Mouse (Mus musculus): ENCODE measurements around the gene Tspan5. TPM values are rescaled to one million over a fixed set of nuclear protein-coding genes. Genes with fewer than 3 reads are reported as not detected.

Gene Tspan5
- polyA plus RNA-seq, 1 experiment from 2014 or later: 7.4 TPM

DNA sequence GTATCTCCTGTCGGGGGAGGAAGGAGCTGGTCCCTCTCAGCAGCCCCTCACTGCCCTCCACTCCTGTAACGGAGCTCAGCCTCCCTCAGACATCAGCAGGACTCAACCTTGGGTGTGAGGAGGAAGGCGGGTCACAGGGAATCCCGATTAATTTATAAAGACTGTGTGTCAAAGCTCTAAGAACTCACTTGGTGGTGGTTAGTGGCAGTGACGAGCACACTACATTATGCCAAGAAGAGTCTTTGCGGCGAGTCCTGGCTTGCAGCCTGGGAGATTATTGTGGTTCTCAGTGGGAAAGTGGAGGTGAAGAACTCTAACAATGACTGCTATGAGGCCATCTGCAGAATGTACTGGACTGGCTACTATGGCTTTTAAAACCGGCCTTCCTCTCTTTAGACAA is 184.2 kb downstream of the Tspan5 start:
- no peaks in the 10 kb centered on the region for H3K27me3 ChIP-seq (replicated peaks; ENCODE audit: control insufficient read depth, insufficient read depth, low read length)
- no peak overlapping the region for H3K4me2 ChIP-seq (replicated peaks; ENCODE audit: low read depth)
- H3K36me3 ChIP-seq (ENCODE audit: control insufficient read depth, insufficient read depth): peaks cover 27% of the 10 kb centered on the region
- ATAC-seq: no peak
- no peak overlapping the region for H3K27ac ChIP-seq (ENCODE audit: low read depth, low read length)
- H3K4me1 ChIP-seq (replicated peaks; ENCODE audit: control insufficient read depth, insufficient read depth, low read length): no peaks in the 10 kb centered on the region
- no peak overlapping the region for H3K9ac ChIP-seq (ENCODE audit: low read depth, low read length)
- no peaks in the 10 kb centered on the region for H3K9me3 ChIP-seq (ENCODE audit: control insufficient read depth)
- no peak overlapping the region for H3K4me3 ChIP-seq (ENCODE audit: low read depth, low read length)
- no peak for TF ChIP-seq CTCF (IDR thresholded peaks at IDR 0.05; ENCODE audit: low read depth)
- 90% methylated on average over 8 of the region's 8 CpGs for WGBS

DNA sequence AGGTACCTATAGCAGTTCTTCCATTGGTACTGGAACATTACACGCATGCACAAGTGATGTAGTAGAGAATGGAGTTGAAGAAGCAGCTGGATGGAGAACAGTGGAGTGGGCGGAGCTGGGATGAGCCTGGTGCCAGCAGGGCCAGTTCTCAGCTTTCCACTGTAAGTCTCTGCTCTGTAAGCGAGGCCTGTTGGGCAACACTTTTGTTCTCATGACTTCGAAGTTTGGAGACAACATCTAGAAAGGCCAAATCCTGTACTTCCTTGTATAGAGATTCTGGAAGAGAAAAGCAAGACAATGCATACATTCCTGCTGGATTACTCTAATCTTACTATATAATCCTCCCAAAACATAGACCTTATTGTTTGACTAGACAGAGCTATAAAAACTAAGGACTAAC is 185.4 kb downstream of the Tspan5 start:
- H3K9me3 ChIP-seq (ENCODE audit: control insufficient read depth): no peaks in the 10 kb centered on the region
- no peak overlapping the region for H3K27ac ChIP-seq (ENCODE audit: low read depth, low read length)
- no peak overlapping the region for H3K4me2 ChIP-seq (replicated peaks; ENCODE audit: low read depth)
- H3K36me3 ChIP-seq (ENCODE audit: control insufficient read depth, insufficient read depth): peaks cover 27% of the 10 kb centered on the region
- no peak overlapping the region for H3K4me3 ChIP-seq (ENCODE audit: low read depth, low read length)
- no peaks in the 10 kb centered on the region for H3K27me3 ChIP-seq (replicated peaks; ENCODE audit: control insufficient read depth, insufficient read depth, low read length)
- no peaks in the 10 kb centered on the region for H3K4me1 ChIP-seq (replicated peaks; ENCODE audit: control insufficient read depth, insufficient read depth, low read length)
- ATAC-seq: no peak
- TF ChIP-seq CTCF (IDR thresholded peaks at IDR 0.05; ENCODE audit: low read depth): no peak
- no peak overlapping the region for H3K9ac ChIP-seq (ENCODE audit: low read depth, low read length)
- WGBS: 95% methylated on average over 4 of the region's 4 CpGs

DNA sequence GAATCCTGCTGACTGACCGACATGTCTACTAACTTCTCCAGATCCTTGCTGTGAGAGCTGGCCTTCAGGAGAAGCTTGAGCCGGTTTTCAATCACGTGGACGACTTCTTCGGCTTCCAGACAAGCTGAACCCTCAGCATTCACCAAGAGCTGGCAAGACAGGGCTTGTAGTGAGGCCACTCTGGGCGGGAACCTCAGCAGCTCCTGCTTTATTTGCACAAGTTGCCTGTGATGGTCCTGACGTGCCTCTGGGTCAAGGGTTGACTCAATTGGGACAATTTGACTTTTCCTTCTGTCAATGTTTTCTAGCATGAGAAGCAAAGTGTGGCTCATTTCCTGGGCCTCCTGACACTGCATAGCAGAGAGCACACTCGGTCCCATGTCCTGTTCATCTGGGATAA is 194.8 kb downstream of the Tspan5 start:
- no peak overlapping the region for H3K4me2 ChIP-seq (replicated peaks; ENCODE audit: low read depth)
- WGBS: 76% methylated on average over 8 of the region's 8 CpGs
- no peak for TF ChIP-seq CTCF (IDR thresholded peaks at IDR 0.05; ENCODE audit: low read depth)
- H3K4me3 ChIP-seq (ENCODE audit: low read depth, low read length): no peak overlapping the region
- H3K27ac ChIP-seq (ENCODE audit: low read depth, low read length): no peak overlapping the region
- ATAC-seq: no peak
- H3K9ac ChIP-seq (ENCODE audit: low read depth, low read length): no peak overlapping the region
- no peaks in the 10 kb centered on the region for H3K9me3 ChIP-seq (ENCODE audit: control insufficient read depth)
- no peaks in the 10 kb centered on the region for H3K27me3 ChIP-seq (replicated peaks; ENCODE audit: control insufficient read depth, insufficient read depth, low read length)
- no peaks in the 10 kb centered on the region for H3K4me1 ChIP-seq (replicated peaks; ENCODE audit: control insufficient read depth, insufficient read depth, low read length)
- peaks cover 36% of the 10 kb centered on the region for H3K36me3 ChIP-seq (ENCODE audit: control insufficient read depth, insufficient read depth)

DNA sequence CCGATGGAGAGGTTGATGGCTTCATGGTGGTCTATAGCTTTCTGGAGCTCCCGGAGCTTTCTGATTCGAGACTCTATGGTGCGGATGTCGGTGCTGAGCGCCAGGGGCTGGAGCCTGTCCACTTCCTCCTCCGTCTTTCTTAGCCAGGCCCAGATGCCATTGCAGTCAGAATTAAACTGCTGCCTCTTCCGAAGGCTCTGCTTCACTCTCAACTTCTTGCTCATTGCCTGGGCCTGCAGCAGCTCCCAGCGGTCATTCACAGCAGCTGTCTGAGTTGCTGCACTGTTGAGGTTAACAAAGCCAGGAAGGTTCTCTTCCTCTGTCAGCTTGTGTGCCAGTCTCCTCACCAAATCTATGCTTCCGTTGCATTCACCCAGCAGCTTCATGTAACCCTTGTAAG is 195.2 kb downstream of the Tspan5 start:
- no peaks in the 10 kb centered on the region for H3K4me1 ChIP-seq (replicated peaks; ENCODE audit: control insufficient read depth, insufficient read depth, low read length)
- no peak overlapping the region for H3K9ac ChIP-seq (ENCODE audit: low read depth, low read length)
- WGBS: 96% methylated on average over 10 of the region's 10 CpGs
- H3K4me2 ChIP-seq (replicated peaks; ENCODE audit: low read depth): no peak overlapping the region
- no peak overlapping the region for H3K27ac ChIP-seq (ENCODE audit: low read depth, low read length)
- no peaks in the 10 kb centered on the region for H3K27me3 ChIP-seq (replicated peaks; ENCODE audit: control insufficient read depth, insufficient read depth, low read length)
- no peak overlapping the region for H3K4me3 ChIP-seq (ENCODE audit: low read depth, low read length)
- peaks cover 41% of the 10 kb centered on the region for H3K36me3 ChIP-seq (ENCODE audit: control insufficient read depth, insufficient read depth)
- no peaks in the 10 kb centered on the region for H3K9me3 ChIP-seq (ENCODE audit: control insufficient read depth)
- no peak for TF ChIP-seq CTCF (IDR thresholded peaks at IDR 0.05; ENCODE audit: low read depth)
- no peak for ATAC-seq

DNA sequence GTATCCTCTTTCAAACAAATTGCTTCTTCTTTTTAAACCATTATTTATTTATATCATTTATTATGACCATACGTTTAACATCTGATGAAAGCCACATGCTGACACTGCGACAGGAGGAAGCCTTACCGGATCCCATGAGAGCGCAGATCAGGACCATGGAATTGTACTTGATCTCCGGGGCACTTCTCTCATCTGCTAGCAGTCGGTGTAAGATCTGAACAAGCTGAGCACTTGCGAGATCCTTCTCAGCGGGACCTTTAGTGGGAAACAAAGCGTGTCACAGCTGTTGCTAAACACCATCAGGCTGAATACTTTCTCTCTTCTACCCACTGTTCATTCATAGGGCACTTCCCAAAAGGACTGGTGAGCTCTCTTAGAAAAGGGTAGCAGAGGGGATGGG is 199.6 kb downstream of the Tspan5 start:
- H3K4me3 ChIP-seq (ENCODE audit: low read depth, low read length): no peak overlapping the region
- H3K27me3 ChIP-seq (replicated peaks; ENCODE audit: control insufficient read depth, insufficient read depth, low read length): no peaks in the 10 kb centered on the region
- no peak for ATAC-seq
- no peak for TF ChIP-seq CTCF (IDR thresholded peaks at IDR 0.05; ENCODE audit: low read depth)
- H3K4me2 ChIP-seq (replicated peaks; ENCODE audit: low read depth): no peak overlapping the region
- H3K9ac ChIP-seq (ENCODE audit: low read depth, low read length): no peak overlapping the region
- H3K36me3 ChIP-seq (ENCODE audit: control insufficient read depth, insufficient read depth): peaks cover 48% of the 10 kb centered on the region
- WGBS: 75% methylated on average over 9 of the region's 9 CpGs
- no peaks in the 10 kb centered on the region for H3K9me3 ChIP-seq (ENCODE audit: control insufficient read depth)
- H3K27ac ChIP-seq (ENCODE audit: low read depth, low read length): no peak overlapping the region
- H3K4me1 ChIP-seq (replicated peaks; ENCODE audit: control insufficient read depth, insufficient read depth, low read length): no peaks in the 10 kb centered on the region

DNA sequence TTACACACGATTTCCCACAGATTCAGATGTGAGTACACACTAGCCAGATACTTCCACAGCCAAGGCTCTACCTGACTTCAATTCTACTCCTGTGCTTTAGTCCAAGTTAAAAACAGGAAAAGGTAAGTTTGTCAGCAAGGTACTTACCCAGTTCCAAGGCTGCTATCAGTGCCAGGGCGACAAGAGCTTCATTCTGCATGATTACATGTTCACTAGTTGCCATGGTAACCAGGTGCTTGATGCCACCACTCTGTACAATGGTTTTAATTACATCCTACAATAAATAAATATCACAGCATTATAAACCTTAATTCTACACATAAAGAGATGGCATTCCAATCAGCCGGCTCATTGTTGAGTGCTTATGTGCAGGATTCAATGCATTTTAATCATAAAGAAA is 203.5 kb downstream of the Tspan5 start:
- Histone ChIP-seq H3K4me1 (replicated peaks; ENCODE audit: control insufficient read depth, insufficient read depth, low read length) (no peaks in the 10 kb centered on the region), H3K9me3 (ENCODE audit: control insufficient read depth) (no peaks in the 10 kb centered on the region), H3K27me3 (replicated peaks; ENCODE audit: control insufficient read depth, insufficient read depth, low read length) (no peaks in the 10 kb centered on the region), H3K4me2 (replicated peaks; ENCODE audit: low read depth) (no peak overlapping the region), H3K27ac (ENCODE audit: low read depth, low read length) (no peak overlapping the region), H3K9ac (ENCODE audit: low read depth, low read length) (no peak overlapping the region), H3K36me3 (ENCODE audit: control insufficient read depth, insufficient read depth) (peaks cover 26% of the 10 kb centered on the region), H3K4me3 (ENCODE audit: low read depth, low read length) (no peak overlapping the region)
- no peak for ATAC-seq
- no peak for TF ChIP-seq CTCF (IDR thresholded peaks at IDR 0.05; ENCODE audit: low read depth)
- WGBS: 89% methylated on average over 3 of the region's 3 CpGs

DNA sequence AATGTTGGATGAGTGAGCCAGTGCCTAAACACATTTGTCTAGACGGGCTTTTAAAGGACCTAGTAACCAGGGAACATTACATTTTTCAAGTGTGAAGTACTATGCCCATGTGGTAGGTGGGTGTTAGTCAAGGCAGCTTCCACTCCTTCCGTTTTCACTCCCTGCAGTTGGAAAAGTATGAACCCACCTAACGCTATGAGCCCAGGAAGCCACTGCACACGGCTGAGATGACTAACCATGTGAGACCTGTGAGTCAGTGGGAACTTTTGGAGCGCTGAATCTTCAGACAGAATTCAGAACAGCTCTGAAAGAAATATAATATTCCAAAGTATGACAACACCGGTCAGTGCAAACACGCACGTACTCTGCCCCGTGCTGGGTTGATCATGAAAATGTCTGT is 207.1 kb downstream of the Tspan5 start:
- Histone ChIP-seq H3K4me3 (ENCODE audit: low read depth, low read length) (no peak overlapping the region), H3K27ac (ENCODE audit: low read depth, low read length) (no peak overlapping the region), H3K27me3 (replicated peaks; ENCODE audit: control insufficient read depth, insufficient read depth, low read length) (no peaks in the 10 kb centered on the region), H3K36me3 (ENCODE audit: control insufficient read depth, insufficient read depth) (peaks cover 31% of the 10 kb centered on the region), H3K9me3 (ENCODE audit: control insufficient read depth) (no peaks in the 10 kb centered on the region), H3K4me1 (replicated peaks; ENCODE audit: control insufficient read depth, insufficient read depth, low read length) (no peaks in the 10 kb centered on the region), H3K9ac (ENCODE audit: low read depth, low read length) (no peak overlapping the region), H3K4me2 (replicated peaks; ENCODE audit: low read depth) (no peak overlapping the region)
- TF ChIP-seq CTCF (IDR thresholded peaks at IDR 0.05; ENCODE audit: low read depth): no peak
- WGBS: 95% methylated on average over 9 of the region's 9 CpGs
- ATAC-seq: no peak

Data from intestine, postnatal 0 days (tissue).